Mouse (Mus musculus): ENCODE results near the gene Tada2a. TPM values are rescaled to one million over a fixed set of nuclear protein-coding genes. Genes with fewer than 3 reads are reported as not detected.

The Tada2a gene
- polyA plus RNA-seq, 1 experiment from 2014 or later: 27.7 TPM

- Histone ChIP-seq H3K4me3 (no peak overlapping the region), H3K36me3 (peaks cover 90% of the 10 kb centered on the region), H3K4me1 (replicated peaks) (no peaks in the 10 kb centered on the region), H3K4me2 (no peak overlapping the region), H3K9me3 (no peaks in the 10 kb centered on the region), H3K27ac (replicated peaks) (no peak overlapping the region), H3K27me3 (no peaks in the 10 kb centered on the region), H3K9ac (no peak overlapping the region)
- no peak for ATAC-seq (ENCODE audit: low read depth)
These were observed 28.2 kb downstream of the Tada2a start for GRCm38 (mm10) chr11:84101182-84101581.

DNA sequence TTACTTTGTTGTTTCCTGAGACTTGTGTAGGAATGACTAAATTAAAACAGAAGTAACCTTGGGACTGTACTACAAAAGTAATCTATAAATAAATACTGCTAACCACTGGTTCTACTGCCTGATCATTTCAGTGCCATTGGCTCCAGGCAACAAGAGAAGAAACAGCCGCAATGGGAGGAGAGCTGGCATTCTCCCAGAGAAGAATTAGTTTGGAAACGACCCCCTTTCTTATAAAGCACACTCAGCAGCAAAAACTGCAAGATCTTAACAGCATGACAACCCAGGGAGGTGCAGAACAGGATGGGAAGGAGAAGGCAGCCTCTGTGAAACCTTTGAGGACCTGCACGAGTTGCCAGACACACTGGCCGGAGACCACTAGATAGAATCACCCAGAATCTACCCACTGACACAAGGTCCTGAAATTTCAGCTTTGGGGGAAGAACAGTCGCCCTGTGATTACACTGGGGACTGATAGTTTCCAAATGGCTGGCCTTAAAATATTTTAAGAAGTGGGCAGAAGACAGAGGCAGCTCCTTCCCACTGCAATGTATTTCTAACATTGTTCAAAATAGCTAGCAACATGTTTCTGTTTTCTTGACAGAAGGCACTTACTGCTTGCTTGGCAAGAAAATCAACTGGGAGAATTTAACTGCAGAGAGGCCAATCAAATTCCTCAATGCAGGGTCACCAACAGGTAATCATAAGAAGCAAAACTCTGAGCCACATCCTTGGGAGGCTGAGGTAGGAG lies 32.0 kb downstream of the Tada2a start:
- ATAC-seq (ENCODE audit: low read depth): no peak
- H3K9me3 ChIP-seq: no peaks in the 10 kb centered on the region
- H3K4me3 ChIP-seq: no peak overlapping the region
- H3K27me3 ChIP-seq: no peaks in the 10 kb centered on the region
- no peaks in the 10 kb centered on the region for H3K4me1 ChIP-seq (replicated peaks)
- 77% methylated on average over 5 of the region's 5 CpGs for WGBS
- peaks cover 73% of the 10 kb centered on the region for H3K36me3 ChIP-seq
- no peak overlapping the region for H3K9ac ChIP-seq
- H3K27ac ChIP-seq (replicated peaks): no peak overlapping the region
- H3K4me2 ChIP-seq: no peak overlapping the region

- H3K4me3 ChIP-seq: no peak overlapping the region
- no peak overlapping the region for H3K9ac ChIP-seq
- H3K4me2 ChIP-seq: no peak overlapping the region
- H3K9me3 ChIP-seq: no peaks in the 10 kb centered on the region
- no peak for ATAC-seq (ENCODE audit: low read depth)
- no peaks in the 10 kb centered on the region for H3K27me3 ChIP-seq
- no peaks in the 10 kb centered on the region for H3K4me1 ChIP-seq (replicated peaks)
- peaks cover 72% of the 10 kb centered on the region for H3K36me3 ChIP-seq
- H3K27ac ChIP-seq (replicated peaks): no peak overlapping the region
- WGBS: 91% methylated on average over 4 of the region's 4 CpGs
These were observed 34.3 kb downstream of the Tada2a start for GRCm38 (mm10) chr11:84095084-84095483.

- no peaks in the 10 kb centered on the region for H3K9me3 ChIP-seq
- no peak overlapping the region for H3K4me2 ChIP-seq
- no peak overlapping the region for H3K27ac ChIP-seq (replicated peaks)
- 85% methylated on average over 8 of the region's 8 CpGs for WGBS
- ATAC-seq (ENCODE audit: low read depth): no peak
- peaks cover 69% of the 10 kb centered on the region for H3K36me3 ChIP-seq
- H3K27me3 ChIP-seq: no peaks in the 10 kb centered on the region
- H3K4me1 ChIP-seq (replicated peaks): no peaks in the 10 kb centered on the region
- no peak overlapping the region for H3K4me3 ChIP-seq
- no peak overlapping the region for H3K9ac ChIP-seq
These were observed 38.8 kb downstream of the Tada2a start for GRCm38 (mm10) chr11:84090572-84090971.

DNA sequence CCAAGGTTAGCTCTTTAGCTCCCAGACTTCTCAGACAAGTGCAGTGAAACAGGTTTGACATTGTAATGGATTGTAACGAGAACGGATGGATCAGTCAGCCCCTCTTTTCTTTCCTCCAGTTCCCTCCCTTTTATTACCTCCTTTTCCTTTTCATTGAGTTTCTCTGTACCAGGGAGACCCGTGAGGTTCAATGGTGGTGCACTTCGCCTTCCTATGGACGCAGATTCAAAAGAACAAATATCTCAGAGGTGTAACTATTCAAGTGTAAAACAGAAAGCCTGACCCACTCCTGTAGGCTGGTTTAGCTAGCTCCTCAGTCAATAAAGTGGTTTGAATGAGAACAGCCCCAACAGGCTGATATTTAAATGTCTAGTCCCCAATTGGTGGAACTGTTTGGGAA lies 47.5 kb downstream of the Tada2a start:
- H3K4me1 ChIP-seq (replicated peaks): no peaks in the 10 kb centered on the region
- no peak overlapping the region for H3K9ac ChIP-seq
- H3K4me3 ChIP-seq: no peak overlapping the region
- H3K4me2 ChIP-seq: no peak overlapping the region
- no peak for ATAC-seq (ENCODE audit: low read depth)
- no peaks in the 10 kb centered on the region for H3K9me3 ChIP-seq
- H3K27me3 ChIP-seq: no peaks in the 10 kb centered on the region
- no peak overlapping the region for H3K27ac ChIP-seq (replicated peaks)
- H3K36me3 ChIP-seq: peaks cover 56% of the 10 kb centered on the region
- WGBS: 68% methylated on average over 5 of the region's 5 CpGs

DNA sequence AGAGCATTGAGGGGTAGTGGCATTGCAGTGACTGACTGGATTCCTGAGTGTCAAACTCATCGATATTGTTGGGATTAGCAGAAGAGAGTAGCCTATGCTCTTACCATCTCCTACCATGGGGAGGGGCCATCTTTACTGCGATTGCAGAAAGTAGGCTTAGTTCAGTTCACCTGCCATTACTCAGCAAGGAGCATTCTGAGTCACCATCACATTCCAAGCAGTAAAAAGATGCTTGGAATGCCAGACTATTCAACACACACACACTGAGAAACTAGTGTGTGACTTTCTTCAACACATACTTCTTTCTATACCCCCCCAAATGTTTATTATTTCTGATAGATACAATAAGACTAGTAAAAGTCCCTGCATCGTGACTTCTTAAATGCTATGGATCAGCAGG lies 49.1 kb downstream of the Tada2a start:
- H3K27ac ChIP-seq (replicated peaks): no peak overlapping the region
- H3K4me3 ChIP-seq: no peak overlapping the region
- H3K4me2 ChIP-seq: no peak overlapping the region
- no peak for ATAC-seq (ENCODE audit: low read depth)
- no peaks in the 10 kb centered on the region for H3K27me3 ChIP-seq
- H3K4me1 ChIP-seq (replicated peaks): no peaks in the 10 kb centered on the region
- no peaks in the 10 kb centered on the region for H3K9me3 ChIP-seq
- H3K9ac ChIP-seq: no peak overlapping the region
- peaks cover 48% of the 10 kb centered on the region for H3K36me3 ChIP-seq
- WGBS: 87% methylated on average over 3 of the region's 3 CpGs

DNA sequence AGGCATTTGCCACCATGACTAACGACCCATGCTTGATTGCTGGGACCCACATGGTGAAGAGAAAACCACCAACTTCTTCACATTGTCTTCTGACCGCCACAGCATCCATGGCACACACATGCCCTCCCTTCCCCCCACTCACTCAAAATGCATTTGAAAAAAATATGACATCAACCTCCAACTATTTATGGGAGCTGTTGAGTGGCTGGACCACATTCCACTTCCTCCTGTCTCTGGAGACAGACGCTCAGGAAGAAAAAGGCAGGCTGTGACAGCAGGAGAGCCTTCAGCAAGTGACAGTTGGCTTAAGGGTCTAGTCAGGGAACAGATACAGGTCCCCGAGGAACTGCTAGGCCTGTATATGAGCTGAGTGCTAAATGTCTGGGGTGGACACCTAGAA lies 49.5 kb downstream of the Tada2a start:
- Histone ChIP-seq H3K27ac (replicated peaks) (no peak overlapping the region), H3K36me3 (peaks cover 48% of the 10 kb centered on the region), H3K4me2 (no peak overlapping the region), H3K9me3 (no peaks in the 10 kb centered on the region), H3K4me1 (replicated peaks) (no peaks in the 10 kb centered on the region), H3K27me3 (no peaks in the 10 kb centered on the region), H3K9ac (no peak overlapping the region), H3K4me3 (no peak overlapping the region)
- no peak for ATAC-seq (ENCODE audit: low read depth)
- 78% methylated on average over 4 of the region's 4 CpGs for WGBS

DNA sequence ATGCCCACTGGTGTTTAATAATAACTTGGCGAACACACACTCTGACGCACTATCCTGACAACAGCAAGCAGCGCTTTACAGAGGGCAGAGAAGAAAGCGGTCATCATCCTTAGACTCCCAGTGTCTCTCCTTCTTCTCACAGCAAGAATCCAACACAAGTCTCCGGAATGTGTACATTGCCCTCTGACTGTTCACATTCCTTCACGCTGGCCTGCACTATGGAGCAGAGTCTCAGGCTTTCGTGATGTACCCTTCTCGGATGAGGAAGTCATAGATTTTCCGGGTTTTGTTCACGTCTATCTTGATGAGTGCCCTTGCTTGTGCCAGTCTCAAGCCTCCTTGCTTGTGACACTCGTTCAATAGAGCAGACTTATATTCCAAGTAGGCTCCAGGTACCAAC lies 50.0 kb downstream of the Tada2a start:
- peaks cover 47% of the 10 kb centered on the region for H3K36me3 ChIP-seq
- no peaks in the 10 kb centered on the region for H3K9me3 ChIP-seq
- 94% methylated on average over 11 of the region's 11 CpGs for WGBS
- H3K27ac ChIP-seq (replicated peaks): no peak overlapping the region
- H3K27me3 ChIP-seq: no peaks in the 10 kb centered on the region
- no peak overlapping the region for H3K4me2 ChIP-seq
- no peak for ATAC-seq (ENCODE audit: low read depth)
- H3K4me3 ChIP-seq: no peak overlapping the region
- H3K9ac ChIP-seq: no peak overlapping the region
- no peaks in the 10 kb centered on the region for H3K4me1 ChIP-seq (replicated peaks)

- H3K9ac ChIP-seq: no peak overlapping the region
- H3K27me3 ChIP-seq: no peaks in the 10 kb centered on the region
- no peaks in the 10 kb centered on the region for H3K9me3 ChIP-seq
These were observed 50.8 kb downstream of the Tada2a start for GRCm38 (mm10) chr11:84078601-84079000.

DNA sequence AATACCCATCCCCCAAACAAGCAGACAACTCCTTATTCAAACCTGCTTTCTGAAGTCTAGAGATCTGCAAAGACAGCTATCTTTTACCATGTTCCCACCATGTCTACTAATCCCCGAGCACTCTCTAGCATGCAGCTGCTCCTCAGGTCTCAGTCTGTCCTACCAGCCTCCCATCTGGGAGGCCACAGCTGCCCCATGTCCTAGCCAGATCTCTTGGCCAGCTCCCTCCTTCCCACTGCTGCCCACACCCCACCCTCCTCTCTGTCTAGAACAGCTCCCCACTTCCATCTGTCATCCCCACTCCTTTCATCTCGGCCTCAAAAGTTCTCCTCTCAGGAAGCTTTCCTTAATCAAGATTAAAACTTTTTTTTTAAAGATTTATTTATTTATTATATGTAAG lies 52.4 kb downstream of the Tada2a start:
- H3K27ac ChIP-seq (replicated peaks): no peak overlapping the region
- H3K36me3 ChIP-seq: peaks cover 26% of the 10 kb centered on the region
- no peaks in the 10 kb centered on the region for H3K4me1 ChIP-seq (replicated peaks)
- WGBS: 74% methylated on average over 2 of the region's 2 CpGs
- no peak overlapping the region for H3K4me3 ChIP-seq
- no peak for ATAC-seq (ENCODE audit: low read depth)
- no peaks in the 10 kb centered on the region for H3K27me3 ChIP-seq
- no peaks in the 10 kb centered on the region for H3K9me3 ChIP-seq
- H3K4me2 ChIP-seq: no peak overlapping the region
- H3K9ac ChIP-seq: no peak overlapping the region

More at GRCm38 (mm10) chr11:84078601-84079000, 50.8 kb downstream of the Tada2a start:
- ATAC-seq (ENCODE audit: low read depth): no peak
- Histone ChIP-seq H3K4me3 (no peak overlapping the region), H3K4me2 (no peak overlapping the region), H3K36me3 (peaks cover 40% of the 10 kb centered on the region), H3K4me1 (replicated peaks) (no peaks in the 10 kb centered on the region), H3K27ac (replicated peaks) (no peak overlapping the region)
- 84% methylated on average over 9 of the region's 9 CpGs for WGBS

DNA sequence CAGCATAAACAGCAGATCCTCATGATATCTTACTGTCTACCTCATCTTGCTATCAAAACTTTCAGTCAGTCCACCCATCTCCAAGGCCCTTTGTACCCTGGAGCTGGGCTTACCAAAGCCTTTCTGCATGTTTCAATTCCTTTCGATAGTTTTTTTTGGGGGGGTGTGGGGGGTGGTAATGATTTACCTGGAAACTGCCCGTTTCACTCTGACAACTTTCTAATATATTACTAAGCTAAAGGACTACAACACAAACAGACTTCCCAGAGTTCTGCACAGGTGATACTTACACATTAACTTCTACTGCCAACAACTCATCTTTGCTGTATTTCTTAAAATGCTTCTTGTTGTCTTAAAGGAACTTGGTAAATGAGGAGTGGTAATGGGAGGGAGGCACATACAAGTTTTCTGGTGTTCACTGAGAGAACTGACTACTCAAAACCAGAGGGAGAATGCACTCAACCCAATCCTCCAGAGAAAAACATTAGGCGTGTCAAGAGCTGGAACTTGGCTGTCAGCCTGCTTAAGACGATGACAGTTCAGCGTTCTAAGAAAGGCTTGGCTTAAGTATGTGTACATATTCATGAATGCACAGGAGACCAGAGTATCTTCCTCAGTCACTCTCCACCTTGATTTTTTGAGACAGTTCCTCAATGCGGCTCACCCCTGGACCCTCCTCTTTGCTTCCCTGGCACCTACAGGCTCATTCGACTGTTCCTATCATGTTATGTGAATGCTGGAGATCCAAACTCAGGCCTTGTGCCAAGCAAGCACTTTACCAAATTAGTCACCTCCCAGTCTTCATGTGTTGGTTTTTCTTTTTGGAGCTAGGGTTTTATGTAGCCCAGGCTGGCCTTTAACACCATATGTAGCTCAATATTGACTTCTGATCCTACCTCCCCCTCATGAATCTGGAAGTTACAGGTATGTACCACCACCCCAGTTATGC lies 55.3 kb downstream of the Tada2a start:
- H3K27me3 ChIP-seq: peaks cover 11% of the 10 kb centered on the region
- H3K4me2 ChIP-seq: no peak overlapping the region
- 82% methylated on average over 7 of the region's 7 CpGs for WGBS

GRCm38 (mm10) chr11:84072904-84073651 lies 56.3 kb downstream of the Tada2a start:
- H3K36me3 ChIP-seq: peaks cover under 1% of the 10 kb centered on the region; the same call in 1 of the 2 replicates

More for the DNA sequence above, 55.3 kb downstream of the Tada2a start:
- Histone ChIP-seq H3K27ac (replicated peaks) (no peak overlapping the region), H3K36me3 (peaks cover 9% of the 10 kb centered on the region), H3K4me3 (no peak overlapping the region), H3K4me1 (replicated peaks) (no peaks in the 10 kb centered on the region; the same call in 1 of the 2 replicates), H3K9ac (no peak overlapping the region), H3K9me3 (no peaks in the 10 kb centered on the region)
- ATAC-seq (ENCODE audit: low read depth): no peak

More at GRCm38 (mm10) chr11:84072904-84073651, 56.3 kb downstream of the Tada2a start:
- Histone ChIP-seq H3K4me1 (replicated peaks) (peaks cover 5% of the 10 kb centered on the region; the same call in 1 of the 2 replicates), H3K4me3 (no peak overlapping the region), H3K27me3 (peaks cover 18% of the 10 kb centered on the region), H3K9me3 (no peaks in the 10 kb centered on the region), H3K4me2 (no peak overlapping the region), H3K9ac (no peak overlapping the region), H3K27ac (replicated peaks) (no peak overlapping the region)
- ATAC-seq (ENCODE audit: low read depth): no peak
- WGBS: 56% methylated on average over 9 of the region's 9 CpGs

Measured in neural tube, embryonic 13.5 days (tissue).